Mouse (Mus musculus) urinary bladder, postnatal 0 days (tissue): ENCODE data around the gene Tmem158. TPM values are rescaled to one million over a fixed set of nuclear protein-coding genes. Genes with fewer than 3 reads are reported as not detected.

Experiments
- polyA plus RNA-seq: library from polyadenylated mRNA; unstranded; fragments of >200 nt; fragmentation: Nextera tagmentation; extraction: Ambion mirVana; gene quantifications from 2 replicates; pipeline ENCODE4 v1.2.1, GENCODE M21; 2015

Tmem158 gene
- 50.9 and 57.6 TPM in 2 replicates for polyA plus RNA-seq

DNA sequence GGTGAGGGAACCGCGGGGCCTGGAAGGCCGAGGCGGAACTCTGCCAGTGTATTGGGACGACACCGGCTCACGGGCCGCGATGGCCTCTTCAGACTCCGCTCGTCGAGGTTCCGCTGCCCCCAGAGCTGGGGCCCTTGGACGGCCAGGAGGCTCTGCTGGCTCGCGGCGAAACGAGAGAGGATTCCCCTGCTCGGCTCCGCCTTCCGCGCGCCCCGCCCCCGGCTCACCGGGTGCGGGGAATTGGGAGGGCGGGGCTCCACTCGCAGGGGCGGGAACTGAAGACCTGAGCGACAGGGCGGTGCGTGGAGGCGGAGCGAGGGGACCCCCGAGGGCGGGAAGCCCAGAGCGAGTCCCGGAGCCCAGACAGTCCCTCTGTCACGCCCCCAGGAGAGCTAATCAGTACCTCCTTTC is at the start of gene Tmem158:
Gene Tmem158 (minus strand): TSS at position 154 of the 411 bp plus-strand sequence.

DNA sequence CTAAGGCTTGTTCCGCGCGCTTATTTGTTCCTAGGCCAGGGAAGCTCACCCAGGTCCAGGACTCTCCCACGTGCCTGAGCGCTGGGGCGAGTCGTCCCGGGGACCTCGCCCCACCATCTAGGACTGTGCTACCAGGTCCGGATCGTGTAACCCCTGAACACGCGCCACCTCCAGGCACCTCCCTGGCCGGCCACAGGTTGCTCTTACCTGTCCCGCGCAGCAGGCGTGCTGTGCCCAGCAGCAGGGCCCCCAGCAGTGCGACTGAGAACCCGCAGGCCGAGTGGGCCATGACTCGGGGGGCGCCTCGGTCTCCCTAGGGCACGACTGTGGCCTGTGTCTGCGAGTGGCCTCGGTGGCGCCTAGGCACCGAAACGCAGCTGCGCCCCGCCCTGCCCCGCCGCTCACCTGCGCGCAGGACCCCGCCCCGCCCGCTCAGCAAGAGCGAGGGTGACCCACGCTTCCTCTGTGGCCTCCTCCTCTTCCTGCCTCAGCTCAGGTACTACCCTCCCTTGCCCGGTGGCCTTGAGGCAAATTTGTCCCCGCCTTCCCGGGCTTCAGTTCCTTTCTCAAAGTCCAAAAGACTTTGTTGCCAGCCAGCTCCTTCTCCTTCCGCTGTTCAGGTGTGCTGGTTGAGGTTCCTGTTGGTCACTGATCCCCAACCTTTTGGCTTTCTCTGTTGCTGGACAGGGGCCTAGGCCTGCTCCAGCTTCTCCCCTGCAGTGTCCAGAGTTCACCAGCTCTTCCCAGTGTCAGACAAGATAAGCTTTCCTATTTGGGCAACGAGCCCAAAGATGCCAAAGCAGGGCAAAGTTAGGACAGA is 44.7 kb downstream of the Tmem158 start, which contains the start of gene Cdcp1:
Gene Cdcp1 (minus strand): TSS at position 418 of the 820 bp plus-strand sequence.

Other genes with a start within 250 kb of the Tmem158 start
- 34.6 and 36.0 TPM in 2 replicates for gene Tmem42, start 239.4 kb downstream of the Tmem158 start, polyA plus RNA-seq
- 0.18 and 0.24 TPM in 2 replicates for gene Tgm4, start 226.0 kb downstream of the Tmem158 start, polyA plus RNA-seq
- gene Zdhhc3, start 147.6 kb downstream of the Tmem158 start, polyA plus RNA-seq: 61.6 and 68.0 TPM in 2 replicates
- 61.2 and 63.7 TPM in 2 replicates for gene Exosc7, start 147.5 kb downstream of the Tmem158 start, polyA plus RNA-seq
- 82.6 and 90.1 TPM in 2 replicates for gene Clec3b, start 109.8 kb downstream of the Tmem158 start, polyA plus RNA-seq
- gene Cdcp1, start 44.7 kb downstream of the Tmem158 start, polyA plus RNA-seq: 8.4 and 8.6 TPM in 2 replicates
- 1,090 and 1,187 TPM in 2 replicates for gene Lars2, start 106.2 kb upstream of the Tmem158 start, polyA plus RNA-seq
- gene Limd1, start 217.9 kb upstream of the Tmem158 start, polyA plus RNA-seq: 21.2 and 24.5 TPM in 2 replicates